Mouse (Mus musculus) E14TG2a.4 (cell line): ENCODE results near the gene Pld5.

Experiments used
- CTCF ChIP-seq: conservative IDR thresholded peaks from 2 replicates; pipeline ENCODE4 v1.5.1; 2014; ENCODE audit warnings: low read length
- POU5F1 ChIP-seq: IDR thresholded peaks from 2 replicates; pipeline ENCODE4 v1.6.1; 2014; ENCODE audit warnings: low read length, borderline replicate concordance

- TF ChIP-seq CTCF (no peak), POU5F1 (no peak)
These were observed 77.9 kb downstream of the Pld5 start for GRCm38 (mm10) chr1:176197036-176197766.
